Mouse (Mus musculus) ES-E14 (cell line): Measurements from ENCODE around the gene Dda1.

ENCODE experiments used
- CHD2 ChIP-seq: IDR thresholded peaks from 2 replicates; pipeline ENCODE4 v1.6.1; 2014; ENCODE audit warnings: mild to moderate bottlenecking, low read depth, low read length, inconsistent platforms
- HCFC1 ChIP-seq: IDR thresholded peaks from 2 replicates; pipeline ENCODE4 v1.6.1; 2012; ENCODE audit warnings: low read length, inconsistent platforms, borderline replicate concordance; ENCODE audit not compliant: insufficient read depth
- MAFK ChIP-seq: IDR thresholded peaks from 2 replicates; pipeline ENCODE4 v1.6.1; 2014; ENCODE audit warnings: mild to moderate bottlenecking, low read depth, low read length, inconsistent platforms; ENCODE audit not compliant: insufficient read depth
- ZC3H11A ChIP-seq: IDR thresholded peaks from 2 replicates; pipeline ENCODE4 v1.6.1; 2012; ENCODE audit warnings: low read depth, mild to moderate bottlenecking, inconsistent platforms, low read length, borderline replicate concordance
- ZNF384 ChIP-seq: IDR thresholded peaks from 2 replicates; pipeline ENCODE4 v1.6.1; 2012; ENCODE audit warnings: low read depth, low read length, inconsistent platforms

- TF ChIP-seq ZNF384 (no peak), CHD2 (no peak), ZC3H11A (no peak), MAFK (no peak), HCFC1 (no peak)
Measured at GRCm38 (mm10) chr8:71454668-71455067, 14.3 kb upstream of the Dda1 start.
